Mouse (Mus musculus) heart, postnatal 0 days (tissue): ENCODE data around the gene Gm47996.
"Not testable (repeated sequence)": the region's sequence is repeated elsewhere in the genome, so short reads cannot be mapped to it uniquely, and the experiment has no call there.

Experiments used
- CTCF ChIP-seq: IDR thresholded peaks from 2 replicates; pipeline ENCODE4 v1.5.1; 2016; ENCODE audit warnings: antibody characterized with exemption, control low read depth, low read depth
- EP300 ChIP-seq: IDR thresholded peaks from 2 replicates; pipeline ENCODE4 v1.6.1; 2016; ENCODE audit warnings: antibody characterized with exemption, low read depth

DNA sequence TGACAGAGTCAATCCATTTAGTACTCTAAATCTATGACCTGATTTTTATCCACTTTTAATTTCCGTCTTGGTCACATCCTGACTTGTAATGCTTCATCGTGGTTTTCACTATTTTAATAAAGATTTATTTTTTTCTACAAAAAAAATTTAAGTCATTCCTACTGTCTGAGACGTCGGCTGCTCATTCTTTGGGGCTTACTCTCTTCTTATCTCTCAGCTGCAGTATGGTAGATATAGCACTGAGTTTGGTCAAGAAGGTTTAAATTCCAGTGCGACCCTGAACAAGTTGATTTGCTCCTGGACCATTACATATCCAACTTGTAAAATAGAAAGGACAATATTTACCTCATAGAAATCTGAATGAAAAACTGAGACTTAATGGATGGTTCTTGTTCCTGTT, 1.7 kb downstream of the Gm47996 start:
- TF ChIP-seq CTCF, EP300: not testable (repeated sequence)
